Mouse (Mus musculus) forebrain, embryonic 15.5 days (tissue): ENCODE measurements around the gene Tsacc. TPM values are rescaled to one million over a fixed set of nuclear protein-coding genes. Genes with fewer than 3 reads are reported as not detected.

Source experiments
- ATAC-seq: fragments of 200-750 bp; cut with Nextera tagmentation; replicated peaks from 2 replicates; pipeline ENCODE4 v1.8.0; 2017; ENCODE audit warnings: mild to moderate bottlenecking, moderate TSS enrichment, moderate library complexity
- H3K27ac ChIP-seq: fragments of 300-500 bp; sonication (generic); replicated peaks from 2 replicates; pipeline ENCODE4 v1.5.1; 2015; ENCODE audit warnings: mild to moderate bottlenecking, inconsistent platforms
- H3K27me3 ChIP-seq: fragments of 300-500 bp; sonication (generic); 2 replicates; pipeline ENCODE4 v1.6.1; 2015; ENCODE audit warnings: inconsistent platforms
- H3K36me3 ChIP-seq: fragments of 300-500 bp; sonication (generic); 2 replicates; pipeline ENCODE4 v1.6.1; 2015; ENCODE audit warnings: mild to moderate bottlenecking, inconsistent platforms
- H3K4me1 ChIP-seq: fragments of 300-500 bp; sonication (generic); 2 replicates; pipeline ENCODE4 v1.6.1; 2015; ENCODE audit warnings: inconsistent platforms
- H3K4me2 ChIP-seq: fragments of 300-500 bp; sonication (generic); replicated peaks from 2 replicates; pipeline ENCODE4 v1.6.1; 2015; ENCODE audit warnings: mild to moderate bottlenecking, inconsistent platforms
- H3K4me3 ChIP-seq: fragments of 300-500 bp; sonication (generic); 2 replicates; pipeline ENCODE4 v1.5.1; 2015; ENCODE audit warnings: mild to moderate bottlenecking, inconsistent platforms
- H3K9ac ChIP-seq: fragments of 300-500 bp; sonication (generic); replicated peaks from 2 replicates; pipeline ENCODE4 v1.6.1; 2015; ENCODE audit warnings: mild to moderate bottlenecking, inconsistent platforms
- H3K9me3 ChIP-seq: fragments of 300-500 bp; sonication (generic); 2 replicates; pipeline ENCODE4 v1.6.1; 2016; ENCODE audit warnings: inconsistent platforms
- WGBS: fragments of 180-500 bp; shearing (Covaris S2); methylation state at CpG from one replicate; pipeline ENCODE4 v1.1.7; 2015; ENCODE audit warnings: mixed read lengths; 5-methylcytosine and 5-hydroxymethylcytosine counted together
- polyA plus RNA-seq: library from polyadenylated mRNA; unstranded; fragments of >200 nt; fragmentation: Nextera tagmentation; extraction: Ambion mirVana; gene quantifications from 2 replicates; pipeline ENCODE4 v1.2.1, GENCODE M21; 2015

The Tsacc gene
- 9.2 and 9.6 TPM in 2 replicates for polyA plus RNA-seq

DNA sequence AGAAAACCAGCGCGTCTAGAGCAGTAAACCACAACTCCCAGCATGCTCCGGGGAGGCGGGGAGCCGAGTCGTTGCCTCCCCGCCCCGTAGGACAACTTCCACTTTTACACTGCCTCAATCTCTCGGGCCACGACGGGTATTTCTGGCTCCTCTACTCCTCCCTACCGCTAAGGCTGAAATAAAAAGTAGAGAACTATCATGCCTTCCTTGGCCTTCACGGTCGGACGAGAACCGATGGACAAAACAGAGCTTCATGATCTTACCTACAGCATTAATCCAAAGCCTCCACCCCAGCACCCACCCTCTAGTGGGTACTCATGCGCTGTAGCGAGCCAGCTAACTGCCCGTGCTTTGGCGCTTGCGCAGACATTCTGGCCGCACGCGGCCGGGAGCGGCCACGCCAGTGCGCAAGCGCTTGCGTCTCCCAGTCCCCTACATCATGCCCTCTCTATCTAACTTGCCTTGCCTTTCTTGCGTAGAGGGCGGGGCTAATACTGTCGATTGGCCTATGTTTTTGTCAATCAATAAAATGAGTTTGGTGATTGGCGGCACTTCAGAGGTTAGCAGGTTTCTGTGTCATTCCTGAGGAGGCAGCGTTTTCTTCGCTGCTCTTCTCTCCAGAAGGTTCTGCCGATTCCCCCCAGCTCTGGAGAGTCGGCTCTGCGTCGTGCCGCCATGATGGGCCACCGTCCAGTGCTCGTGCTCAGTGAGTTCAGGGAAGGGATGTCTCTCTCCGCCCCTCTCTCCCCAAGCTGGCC lies at the start of gene Tsacc, which contains the start of gene Cct3:
Gene Tsacc (minus strand): TSS at position 439 of the 758 bp plus-strand sequence.
Gene Cct3 (plus strand): TSS at position 556 of the 758 bp plus-strand sequence.
- Histone ChIP-seq H3K36me3 (peaks cover 26% of the 10 kb centered on the region), H3K27ac (peak within 1 kb of the TSS; percentile 97), H3K27me3 (no peaks in the 10 kb centered on the region), H3K4me3 (peak within 1 kb of the TSS; percentile 89), H3K9me3 (no peaks in the 10 kb centered on the region), H3K4me1 (peaks cover 27% of the 10 kb centered on the region), H3K4me2 (peak within 1 kb of the TSS; percentile 64), H3K9ac (peak within 1 kb of the TSS; percentile 91)
- ATAC-seq = peak; percentile 99
- WGBS = under 1% methylated on average over 44 of the region's 44 CpGs

DNA sequence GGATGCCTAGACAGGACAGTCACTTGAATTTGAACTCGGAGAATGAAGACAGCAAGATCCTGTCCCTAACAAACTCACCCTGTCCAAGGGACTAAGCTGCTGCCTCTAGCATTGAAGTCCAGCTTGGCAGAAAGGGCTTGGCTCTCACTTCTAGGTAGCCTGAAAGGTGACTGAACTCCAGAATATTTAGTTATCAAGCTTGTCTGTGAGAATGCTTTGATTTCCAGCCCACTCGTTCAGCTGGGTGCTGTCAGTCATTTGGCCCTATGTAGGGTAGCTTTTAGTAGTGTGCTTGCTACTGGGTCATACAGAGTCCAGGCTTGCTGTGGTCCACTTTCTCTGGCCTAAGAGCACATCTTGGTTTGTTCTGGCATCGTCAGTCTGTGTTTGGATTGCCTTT lies 42.2 kb upstream of the Tsacc start:
- Histone ChIP-seq H3K27me3 (no peaks in the 10 kb centered on the region), H3K9ac (no peak overlapping the region), H3K36me3 (peaks cover 28% of the 10 kb centered on the region), H3K4me3 (no peak overlapping the region), H3K9me3 (no peaks in the 10 kb centered on the region), H3K4me2 (no peak overlapping the region), H3K4me1 (peaks cover 20% of the 10 kb centered on the region), H3K27ac (no peak overlapping the region)
- 78% methylated on average over 3 of the region's 3 CpGs for WGBS
- ATAC-seq = no peak

GRCm38 (mm10) chr3:88338316-88338715 lies 41.5 kb upstream of the Tsacc start:
- Histone ChIP-seq H3K27me3 (no peaks in the 10 kb centered on the region), H3K9ac (no peak overlapping the region), H3K4me3 (no peak overlapping the region), H3K36me3 (peaks cover 21% of the 10 kb centered on the region), H3K27ac (no peak overlapping the region), H3K9me3 (no peaks in the 10 kb centered on the region), H3K4me1 (peaks cover 20% of the 10 kb centered on the region), H3K4me2 (no peak overlapping the region)
- 95% methylated on average over 7 of the region's 7 CpGs for WGBS
- no peak for ATAC-seq

- H3K9me3 ChIP-seq = no peaks in the 10 kb centered on the region
- no peaks in the 10 kb centered on the region for H3K27me3 ChIP-seq
- WGBS = 91% methylated on average over 11 of the region's 11 CpGs
- H3K27ac ChIP-seq = no peak overlapping the region
- H3K4me1 ChIP-seq = peaks cover 20% of the 10 kb centered on the region
- peaks cover 12% of the 10 kb centered on the region for H3K36me3 ChIP-seq
- peak overlapping the region; percentile 71; the same call in 1 of the 2 replicates for H3K4me3 ChIP-seq
- ATAC-seq = no peak
- H3K9ac ChIP-seq = no peak overlapping the region
- H3K4me2 ChIP-seq = peak overlapping the region; percentile 69; the same call in 1 of the 2 replicates
Measured at GRCm38 (mm10) chr3:88337367-88338020, 40.7 kb upstream of the Tsacc start.

DNA sequence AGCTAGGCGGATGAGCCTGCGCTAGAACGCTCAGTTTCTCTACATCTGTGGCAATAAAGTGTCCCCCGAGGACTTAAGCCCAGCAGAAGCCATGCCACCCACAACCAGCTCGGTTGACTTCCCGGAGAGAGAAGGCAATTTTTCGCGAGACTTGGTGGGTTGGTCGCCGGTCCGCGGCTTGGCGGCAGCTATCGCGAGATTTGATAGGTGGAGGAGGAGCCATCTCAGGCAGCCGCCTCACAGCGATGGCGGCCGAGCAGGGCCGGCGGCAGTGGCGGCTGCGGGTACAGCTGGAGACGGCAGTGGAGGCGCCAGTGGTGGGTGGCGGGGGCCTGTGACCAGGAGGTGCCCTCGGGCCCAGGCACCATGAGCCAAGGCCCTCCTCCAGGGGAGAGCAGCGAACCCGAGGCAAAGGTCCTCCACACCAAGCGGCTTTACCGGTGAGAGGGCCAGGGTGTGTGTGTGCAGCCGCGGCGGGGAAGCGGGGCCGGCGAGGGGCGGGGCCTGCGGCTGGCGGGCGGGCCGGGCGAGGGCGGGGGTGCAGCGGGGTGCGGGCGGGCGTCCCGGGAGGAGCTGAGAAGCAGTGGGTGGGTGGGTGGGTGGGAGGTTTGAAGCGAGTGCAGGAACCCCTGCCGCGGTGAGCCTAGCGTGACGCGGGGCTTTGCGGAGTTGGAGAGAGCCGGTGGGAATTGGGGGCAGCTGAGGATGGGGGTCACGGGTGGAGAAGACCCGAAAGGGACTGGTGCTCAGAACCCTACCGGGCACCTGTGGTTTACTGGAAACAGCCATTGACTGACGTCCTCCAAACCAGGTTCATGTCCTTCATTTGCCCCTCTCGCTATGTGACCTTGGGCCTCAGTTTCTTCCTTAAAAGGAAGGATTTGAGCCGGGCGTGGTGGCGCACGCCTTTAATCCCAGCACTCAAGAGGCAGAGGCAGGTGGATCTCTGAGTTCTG lies 39.5 kb upstream of the Tsacc start, which contains the start of the genes Tmem79 and Smg5:
Gene Tmem79 (minus strand): TSS at position 91 of the 956 bp plus-strand sequence.
Gene Smg5 (plus strand): TSS at position 203 of the 956 bp plus-strand sequence.
- peak; percentile 97 for ATAC-seq
- Histone ChIP-seq H3K4me3 (peak within 1 kb of the TSS; percentile 71), H3K4me2 (peak within 1 kb of the TSS; percentile 72), H3K4me1 (peaks cover 20% of the 10 kb centered on the region), H3K27me3 (no peaks in the 10 kb centered on the region), H3K27ac (peak within 1 kb of the TSS; percentile 95), H3K9me3 (no peaks in the 10 kb centered on the region), H3K9ac (peak within 1 kb of the TSS; percentile 91), H3K36me3 (0 out of 2 replicates have a peak, but pooled peaks cover 4% of the 10 kb centered on the region)
- WGBS = 2% methylated on average over 60 of the region's 66 CpGs

DNA sequence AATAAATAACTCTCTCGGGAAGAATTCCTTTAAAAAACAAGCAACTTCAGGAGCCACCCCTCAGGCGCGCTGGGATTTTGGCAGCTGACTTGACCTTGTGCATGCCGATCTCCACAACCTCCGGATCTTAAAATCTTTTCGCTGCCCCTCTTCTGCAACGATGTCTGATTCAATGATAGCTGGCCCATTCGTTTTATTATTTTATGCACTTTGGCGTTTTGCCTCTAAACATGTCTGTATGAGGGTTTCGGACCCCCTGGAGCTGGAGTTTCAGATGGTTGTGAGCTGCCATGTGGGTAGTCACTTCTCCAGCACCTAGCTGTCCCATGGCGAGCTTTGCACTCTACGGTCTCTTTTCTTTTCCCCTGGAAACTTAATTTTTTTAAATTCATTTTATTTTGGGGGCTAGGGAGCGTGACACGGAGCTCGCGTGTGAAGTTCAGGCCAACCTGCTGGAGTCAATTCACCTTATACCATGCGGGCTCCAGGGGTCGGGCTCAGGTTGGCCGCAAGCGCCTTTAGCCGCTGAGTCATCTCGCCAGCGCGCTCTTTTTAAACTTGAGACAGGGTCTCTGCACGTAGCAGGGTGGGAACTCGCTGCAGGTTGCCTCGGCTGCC lies 38.7 kb upstream of the Tsacc start:
- Histone ChIP-seq H3K4me3 (peak overlapping the region; percentile 71), H3K9ac (peak overlapping the region; percentile 66), H3K36me3 (0 out of 2 replicates have a peak, but pooled peaks cover under 1% of the 10 kb centered on the region), H3K27me3 (no peaks in the 10 kb centered on the region), H3K4me1 (peaks cover 20% of the 10 kb centered on the region), H3K4me2 (peak overlapping the region; percentile 72), H3K27ac (peak overlapping the region; percentile 95), H3K9me3 (no peaks in the 10 kb centered on the region)
- WGBS = under 1% methylated on average over 27 of the region's 27 CpGs
- peak; percentile 57 for ATAC-seq

GRCm38 (mm10) chr3:88334902-88335435 lies 38.2 kb upstream of the Tsacc start:
- H3K4me2 ChIP-seq = peak overlapping the region; percentile 72
- peak overlapping the region; percentile 66 for H3K9ac ChIP-seq
- H3K9me3 ChIP-seq = no peaks in the 10 kb centered on the region
- peak overlapping the region; percentile 71 for H3K4me3 ChIP-seq
- peaks cover 20% of the 10 kb centered on the region for H3K4me1 ChIP-seq
- H3K36me3 ChIP-seq = no peaks in the 10 kb centered on the region
- no peak overlapping the region for H3K27ac ChIP-seq
- WGBS = 38% methylated on average over 3 of the region's 3 CpGs
- no peak for ATAC-seq
- no peaks in the 10 kb centered on the region for H3K27me3 ChIP-seq

- no peak overlapping the region for H3K9ac ChIP-seq
- no peaks in the 10 kb centered on the region for H3K36me3 ChIP-seq
- no peaks in the 10 kb centered on the region for H3K27me3 ChIP-seq
- no peak for ATAC-seq
- peaks cover 20% of the 10 kb centered on the region for H3K4me1 ChIP-seq
- H3K9me3 ChIP-seq = no peaks in the 10 kb centered on the region
- H3K27ac ChIP-seq = no peak overlapping the region
- no peak overlapping the region for H3K4me3 ChIP-seq
- 63% methylated on average over 12 of the region's 12 CpGs for WGBS
- no peak overlapping the region for H3K4me2 ChIP-seq
Measured at GRCm38 (mm10) chr3:88334029-88334658, 37.3 kb upstream of the Tsacc start.

DNA sequence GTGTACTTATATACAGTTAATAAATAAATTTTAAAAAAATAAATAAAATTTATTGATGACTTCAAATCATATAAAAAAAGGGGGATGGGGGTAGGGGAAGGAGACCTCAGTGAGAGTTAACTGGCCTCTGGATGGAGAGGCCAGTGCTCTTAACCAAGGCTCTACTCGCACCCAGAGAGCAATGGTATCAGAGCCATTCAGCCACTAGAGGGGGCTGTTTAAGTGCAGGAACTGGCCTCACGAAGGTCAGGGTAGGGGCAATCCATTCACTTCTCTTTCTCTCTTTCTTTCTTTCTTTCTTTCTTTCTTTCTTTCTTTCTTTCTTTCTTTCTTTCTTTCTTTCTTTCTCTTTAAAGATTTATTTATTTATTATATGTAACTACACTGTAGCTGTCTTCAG lies 34.5 kb upstream of the Tsacc start:
- Histone ChIP-seq H3K4me2 (no peak overlapping the region), H3K4me3 (no peak overlapping the region), H3K9ac (no peak overlapping the region), H3K27me3 (no peaks in the 10 kb centered on the region), H3K36me3 (peaks cover 6% of the 10 kb centered on the region; the same call in 1 of the 2 replicates), H3K9me3 (no peaks in the 10 kb centered on the region), H3K4me1 (peaks cover 8% of the 10 kb centered on the region), H3K27ac (no peak overlapping the region)
- ATAC-seq = no peak
- WGBS = 16% methylated on average over 2 of the region's 2 CpGs

DNA sequence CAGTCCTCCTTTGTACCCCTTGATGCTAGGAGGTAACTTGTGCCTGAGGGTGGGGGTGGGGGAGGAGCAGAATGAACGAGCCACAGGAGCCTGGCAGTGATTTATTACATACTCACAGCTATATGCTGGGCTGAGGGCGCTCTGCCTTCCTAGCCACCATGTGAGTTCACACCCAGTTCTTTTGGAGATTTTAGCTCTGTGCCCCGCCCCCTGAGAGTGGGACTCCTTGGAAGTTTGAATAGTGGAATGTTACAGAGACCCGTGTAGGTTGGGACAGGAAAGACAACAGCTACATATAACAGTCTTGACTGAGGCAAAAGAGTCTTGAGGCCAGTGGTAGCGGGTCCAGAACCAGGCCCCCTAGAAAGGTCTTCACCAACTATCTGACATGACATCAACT lies 32.2 kb upstream of the Tsacc start:
- Histone ChIP-seq H3K4me1 (peaks cover 14% of the 10 kb centered on the region), H3K36me3 (peaks cover 6% of the 10 kb centered on the region; the same call in 1 of the 2 replicates), H3K4me3 (no peak overlapping the region), H3K9me3 (no peaks in the 10 kb centered on the region), H3K27me3 (no peaks in the 10 kb centered on the region), H3K27ac (no peak overlapping the region), H3K4me2 (no peak overlapping the region), H3K9ac (no peak overlapping the region)
- no peak for ATAC-seq
- WGBS = 81% methylated on average over 5 of the region's 5 CpGs
